ENCODE assay signal across 8 mouse cellular contexts in the genomic region with DNA sequence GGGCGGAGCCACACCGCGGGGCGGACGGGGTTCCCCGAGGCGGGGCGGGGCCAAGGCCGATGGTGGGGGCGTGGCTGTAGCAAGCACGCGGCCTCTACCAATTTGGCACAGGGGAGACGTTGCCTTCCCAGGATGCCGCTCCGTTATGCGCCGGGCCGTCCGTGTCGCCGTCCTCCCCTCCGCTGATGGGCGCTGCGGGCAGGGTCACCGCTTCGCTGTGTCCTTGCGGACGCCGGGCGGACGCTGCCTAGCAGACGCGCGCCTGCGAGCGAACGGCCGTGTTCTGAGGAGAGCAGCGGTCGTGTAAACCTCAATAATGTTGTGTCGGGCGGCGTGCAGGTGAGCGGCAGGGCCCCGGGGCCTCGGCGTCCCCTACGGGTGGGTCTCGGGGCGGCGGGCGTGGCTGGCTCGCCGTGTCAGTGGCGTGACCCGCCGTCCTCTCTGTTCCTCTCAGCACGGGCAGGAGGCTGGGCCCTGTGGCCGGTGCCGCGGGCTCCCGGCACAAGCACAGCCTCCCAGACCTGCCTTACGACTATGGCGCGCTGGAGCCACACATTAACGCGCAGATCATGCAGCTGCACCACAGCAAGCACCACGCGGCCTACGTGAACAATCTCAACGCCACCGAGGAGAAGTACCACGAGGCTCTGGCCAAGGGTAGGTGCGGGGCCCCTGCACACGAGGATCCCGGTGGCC. TPM values are rescaled to one million over a fixed set of nuclear protein-coding genes. Genes with fewer than 3 reads are reported as not detected.
DNase-seq lines count a peak whose midpoint lies in the region; ATAC-seq and TF ChIP-seq lines count a peak whose summit lies in the region.

No protein-coding gene starts in this region.

- H3ac ChIP-seq in myocyte (ENCODE audit: control insufficient read depth, insufficient read length): peak overlapping the region; percentile 70

- H3K9ac ChIP-seq in heart, embryonic 11.5 days (ENCODE audit: low read depth, low read length): peak overlapping the region; percentile 88
- peak overlapping the region; percentile 78 for H3K9ac ChIP-seq in kidney, embryonic 16.5 days (replicated peaks; ENCODE audit: low read length)
- H3K9ac ChIP-seq in liver, adult 2 months (ENCODE audit: low read depth, low read length): peak overlapping the region; percentile 88

- peak overlapping the region; percentile 92 for H3K4me3 ChIP-seq in heart, embryonic 11.5 days (ENCODE audit: low read depth, low read length)
- H3K4me3 ChIP-seq in kidney, embryonic 16.5 days (ENCODE audit: low read length): peak overlapping the region; percentile 89
- peak overlapping the region; percentile 84 for H3K4me3 ChIP-seq in liver, adult 2 months (ENCODE audit: insufficient read depth, low read depth, low read length)
- peak overlapping the region; percentile 63 for H3K4me3 ChIP-seq in myocyte

- DNase-seq in B cell, adult 2 months: peak; percentile 99
- DNase-seq in brain, adult 2 months (ENCODE audit: low read depth, low spot score): peak; percentile 99
- peak; percentile 92 for DNase-seq in liver, adult 2 months (ENCODE audit: extremely low read depth, low read depth, low spot score)
- DNase-seq in splenic B cell, adult 2 months (ENCODE audit: low read depth, low spot score): peak; percentile 96

- peaks cover 7% of the 10 kb centered on the region; the same call in 1 of the 2 replicates for H3K4me1 ChIP-seq in heart, embryonic 11.5 days (ENCODE audit: control insufficient read depth, insufficient read depth, low read length)
- peaks cover 13% of the 10 kb centered on the region for H3K4me1 ChIP-seq in kidney, embryonic 16.5 days (ENCODE audit: insufficient read depth, low read length)
- no peaks in the 10 kb centered on the region for H3K4me1 ChIP-seq in liver, adult 2 months (ENCODE audit: control insufficient read depth, insufficient read depth, low read length)

- H3K27me3 ChIP-seq in heart, embryonic 11.5 days (ENCODE audit: control insufficient read depth, insufficient read depth, low read length): no peaks in the 10 kb centered on the region
- no peaks in the 10 kb centered on the region for H3K27me3 ChIP-seq in kidney, embryonic 16.5 days (ENCODE audit: insufficient read depth, low read length)
- no peaks in the 10 kb centered on the region for H3K27me3 ChIP-seq in liver, adult 2 months (ENCODE audit: control insufficient read depth, insufficient read depth, low read length)
- no peaks in the 10 kb centered on the region for H3K27me3 ChIP-seq in myocyte (ENCODE audit: control insufficient read depth, insufficient read depth, insufficient read length)
- H3K27me3 ChIP-seq in splenic B cell, adult 2 months (ENCODE audit: control insufficient read depth, insufficient read depth, low read length, poor library complexity, severe bottlenecking): no peaks in the 10 kb centered on the region

- H3K27ac ChIP-seq in heart, embryonic 11.5 days (ENCODE audit: low read depth, low read length): peak overlapping the region; percentile 95
- H3K27ac ChIP-seq in kidney, embryonic 16.5 days (ENCODE audit: low read length): peak overlapping the region; percentile 95
- peak overlapping the region; percentile 78 for H3K27ac ChIP-seq in liver, adult 2 months (replicated peaks; ENCODE audit: insufficient read depth, low read depth, low read length)

- no peak for TF ChIP-seq CTCF in liver, adult 2 months (IDR thresholded peaks at IDR 0.05; ENCODE audit: low read depth, low read length)

- no peaks in the 10 kb centered on the region for H3K9me3 ChIP-seq in heart, embryonic 11.5 days (replicated peaks; ENCODE audit: control insufficient read depth, low read length)
- no peaks in the 10 kb centered on the region for H3K9me3 ChIP-seq in kidney, embryonic 16.5 days (ENCODE audit: low read length)

- H3K36me3 ChIP-seq in heart, embryonic 11.5 days (ENCODE audit: control insufficient read depth, insufficient read depth, low read length): peaks cover 5% of the 10 kb centered on the region; the same call in 1 of the 2 replicates
- H3K36me3 ChIP-seq in kidney, embryonic 16.5 days (ENCODE audit: insufficient read depth, low read length): peaks cover 11% of the 10 kb centered on the region; the same call in 1 of the 2 replicates
- peaks cover 22% of the 10 kb centered on the region for H3K36me3 ChIP-seq in liver, adult 2 months (ENCODE audit: control insufficient read depth, insufficient read depth, low read length)
- peaks cover 7% of the 10 kb centered on the region for H3K36me3 ChIP-seq in myocyte (ENCODE audit: control insufficient read depth, insufficient read depth)
- no peaks in the 10 kb centered on the region for H3K36me3 ChIP-seq in splenic B cell, adult 2 months (ENCODE audit: control insufficient read depth, insufficient read depth, low read length, poor library complexity, severe bottlenecking)

- under 1% methylated on average over 68 of the region's 76 CpGs for WGBS in heart, embryonic 11.5 days (ENCODE audit: insufficient replicate concordance)
- under 1% methylated on average over 75 of the region's 76 CpGs for WGBS in kidney, embryonic 16.5 days
- under 1% methylated on average over 76 of the region's 76 CpGs for WGBS in liver, adult 2 months

- TF ChIP-seq POLR2A in liver, adult 2 months (IDR thresholded peaks at IDR 0.05; ENCODE audit: extremely low read depth, insufficient read depth, low read length): peak; percentile 94
- peak; percentile 100 for TF ChIP-seq POLR2A in myocyte (IDR thresholded peaks at IDR 0.05; ENCODE audit: insufficient read length, low read depth)

- no peaks in the 10 kb centered on the region; the same call in 1 of the 2 replicates for H3K79me2 ChIP-seq in liver, adult 2 months (ENCODE audit: control insufficient read depth, insufficient read depth, low read length)
- peaks cover 13% of the 10 kb centered on the region for H3K79me2 ChIP-seq in myocyte (ENCODE audit: control insufficient read depth, insufficient read depth)

- peak overlapping the region; percentile 87 for H3K4me2 ChIP-seq in heart, embryonic 11.5 days
- H3K4me2 ChIP-seq in kidney, embryonic 16.5 days (replicated peaks; ENCODE audit: low read depth, low read length): peak overlapping the region; percentile 60
- peak overlapping the region; percentile 95 for H3K4me2 ChIP-seq in myocyte (ENCODE audit: low read depth)

- ATAC-seq in erythroblast, adult 5-6 weeks (replicated peaks; ENCODE audit: low FRiP score, poor library complexity, severe bottlenecking): peak; percentile 96
- peak; percentile 98 for ATAC-seq in heart, embryonic 11.5 days (replicated peaks; ENCODE audit: insufficient number of reproducible peaks, low FRiP score, low TSS enrichment)
- ATAC-seq in kidney, embryonic 16.5 days (ENCODE audit: low FRiP score, low TSS enrichment): peak; percentile 99

TF ChIP-seq in myocyte, 11 proteins besides CTCF, POLR2A, EP300 and RAD21 (continues in another document):
- TF ChIP-seq USF1 (IDR thresholded peaks at IDR 0.05; ENCODE audit: low read depth) (no peak), SRF (IDR thresholded peaks at IDR 0.05; ENCODE audit: control insufficient read depth, insufficient read length, low read depth) (peak; percentile 85), TCF12 (IDR thresholded peaks at IDR 0.05; ENCODE audit: insufficient read depth, poor library complexity, severe bottlenecking) (no peak)

RNA-seq across cellular contexts. Expression of a gene that starts 1.2 kb away (rescaled TPM):
- total RNA-seq in erythroblast, adult 5-6 weeks (2015; ENCODE audit: low replicate concordance): 22.2 and 45.7 TPM in 2 replicates
- 8.3 and 21.9 TPM in 2 replicates for total RNA-seq in erythroblast, adult 5-6 weeks (2017; ENCODE audit: low replicate concordance)
- 308 and 326 TPM in 2 replicates for polyA plus RNA-seq in heart, embryonic 11.5 days (2014; fragmentation: Nextera tagmentation; extraction: Ambion mirVana)
- polyA plus RNA-seq in kidney, embryonic 16.5 days (2015; fragmentation: Nextera tagmentation; extraction: Ambion mirVana): 178 and 179 TPM in 2 replicates
- total RNA-seq in liver, adult 2 months (2014; rRNA removed): 169 and 338 TPM in 2 replicates
- polyA plus RNA-seq in liver, adult 2 months (2012; rRNA removed): 593 and 597 TPM in 2 replicates
- polyA plus RNA-seq in myocyte (2012; fragmentation: generic; extraction: Trizol): 172 TPM

RNA-seq across cellular contexts. Expression of a gene that starts 13.9 kb away (rescaled TPM):
- total RNA-seq in erythroblast, adult 5-6 weeks (2015; ENCODE audit: low replicate concordance): 36.1 and 36.2 TPM in 2 replicates
- 37.9 and 68.2 TPM in 2 replicates for total RNA-seq in erythroblast, adult 5-6 weeks (2017; ENCODE audit: low replicate concordance)
- polyA plus RNA-seq in heart, embryonic 11.5 days (2014; fragmentation: Nextera tagmentation; extraction: Ambion mirVana): 83.4 and 88.8 TPM in 2 replicates
- polyA plus RNA-seq in kidney, embryonic 16.5 days (2015; fragmentation: Nextera tagmentation; extraction: Ambion mirVana): 124 and 135 TPM in 2 replicates
- total RNA-seq in liver, adult 2 months (2014; rRNA removed): 32.0 and 32.6 TPM in 2 replicates
- 7.8 and 7.9 TPM in 2 replicates for polyA plus RNA-seq in liver, adult 2 months (2012; rRNA removed)
- polyA plus RNA-seq in myocyte (2012; fragmentation: generic; extraction: Trizol): 21.3 TPM

RNA-seq across cellular contexts. Expression of a gene that starts 44.2 kb away (rescaled TPM):
- total RNA-seq in erythroblast, adult 5-6 weeks (2015; ENCODE audit: low replicate concordance): 1.0 TPM in 1 of 2 replicates, not detected in the other
- not detected in 2 replicates for total RNA-seq in erythroblast, adult 5-6 weeks (2017; ENCODE audit: low replicate concordance)
- 0.19 TPM in 1 of 2 replicates, not detected in the other for polyA plus RNA-seq in heart, embryonic 11.5 days (2014; fragmentation: Nextera tagmentation; extraction: Ambion mirVana)
- polyA plus RNA-seq in kidney, embryonic 16.5 days (2015; fragmentation: Nextera tagmentation; extraction: Ambion mirVana): not detected in 2 replicates
- total RNA-seq in liver, adult 2 months (2014; rRNA removed): not detected in 2 replicates
- polyA plus RNA-seq in liver, adult 2 months (2012; rRNA removed): not detected in 2 replicates
- polyA plus RNA-seq in myocyte (2012; fragmentation: generic; extraction: Trizol): not detected

RNA-seq across cellular contexts. Expression of a gene that starts 47.3 kb away (rescaled TPM):
- total RNA-seq in erythroblast, adult 5-6 weeks (2015; ENCODE audit: low replicate concordance): 1.0 and 3.1 TPM in 2 replicates
- 5.2 and 7.1 TPM in 2 replicates for total RNA-seq in erythroblast, adult 5-6 weeks (2017; ENCODE audit: low replicate concordance)
- polyA plus RNA-seq in heart, embryonic 11.5 days (2014; fragmentation: Nextera tagmentation; extraction: Ambion mirVana): 38.3 and 56.5 TPM in 2 replicates
- polyA plus RNA-seq in kidney, embryonic 16.5 days (2015; fragmentation: Nextera tagmentation; extraction: Ambion mirVana): 134 and 136 TPM in 2 replicates
- 75.1 and 75.7 TPM in 2 replicates for total RNA-seq in liver, adult 2 months (2014; rRNA removed)
- polyA plus RNA-seq in liver, adult 2 months (2012; rRNA removed): 44.6 and 45.9 TPM in 2 replicates
- polyA plus RNA-seq in myocyte (2012; fragmentation: generic; extraction: Trizol): 81.9 TPM

RNA-seq across cellular contexts. Expression of a gene that starts 53.0 kb away (rescaled TPM):
- not detected in 2 replicates for total RNA-seq in erythroblast, adult 5-6 weeks (2015; ENCODE audit: low replicate concordance)
- 0.14 and 1.6 TPM in 2 replicates for total RNA-seq in erythroblast, adult 5-6 weeks (2017; ENCODE audit: low replicate concordance)
- polyA plus RNA-seq in heart, embryonic 11.5 days (2014; fragmentation: Nextera tagmentation; extraction: Ambion mirVana): not detected in 2 replicates
- 0.09 TPM in 1 of 2 replicates, not detected in the other for polyA plus RNA-seq in kidney, embryonic 16.5 days (2015; fragmentation: Nextera tagmentation; extraction: Ambion mirVana)
- total RNA-seq in liver, adult 2 months (2014; rRNA removed): 0.27 and 0.65 TPM in 2 replicates
- polyA plus RNA-seq in liver, adult 2 months (2012; rRNA removed): not detected in 2 replicates
- polyA plus RNA-seq in myocyte (2012; fragmentation: generic; extraction: Trizol): not detected

Comparison
In these comparisons a context has a peak if more than half of its experiments do, and no peak if none do; other contexts are left out.
1. Peak in every context shown above with its lines: DNase-seq, ATAC-seq, H3K4me3 ChIP-seq and H3K27ac ChIP-seq.